Mouse (Mus musculus) liver, adult 2 months (tissue): ENCODE results near the gene Mettl24. TPM values are rescaled to one million over a fixed set of nuclear protein-coding genes. Genes with fewer than 3 reads are reported as not detected.

Source experiments
- DNase-seq: peaks from one replicate; pipeline ENCODE4 v3.0.0-alpha.2; 2011; ENCODE audit warnings: low read depth, low spot score; ENCODE audit errors: extremely low read depth
- H3K27ac ChIP-seq: fragments of 200-500 bp; replicated peaks from 2 replicates; pipeline ENCODE4 v1.5.1; 2012; ENCODE audit warnings: low read depth, mild to moderate bottlenecking, control low read depth, inconsistent platforms, low read length; ENCODE audit not compliant: insufficient read depth
- H3K27me3 ChIP-seq: fragments of 200-500 bp; 2 replicates; pipeline ENCODE4 v1.6.1; 2012; ENCODE audit warnings: mild to moderate bottlenecking, moderate library complexity, low read length, inconsistent platforms; ENCODE audit not compliant: control insufficient read depth, insufficient read depth
- H3K36me3 ChIP-seq: fragments of 200-500 bp; 2 replicates; pipeline ENCODE4 v1.6.1; 2012; ENCODE audit warnings: low read length, inconsistent platforms; ENCODE audit not compliant: control insufficient read depth, insufficient read depth
- H3K4me1 ChIP-seq: fragments of 200-500 bp; 2 replicates; pipeline ENCODE4 v1.6.1; 2011; ENCODE audit warnings: low read length; ENCODE audit not compliant: control insufficient read depth, insufficient read depth
- H3K4me3 ChIP-seq: fragments of 200-500 bp; 2 replicates; pipeline ENCODE4 v1.5.1; 2011; ENCODE audit warnings: low read depth, mild to moderate bottlenecking, control low read depth, low read length, moderate library complexity; ENCODE audit not compliant: insufficient read depth
- H3K79me2 ChIP-seq: fragments of 200-500 bp; 2 replicates; pipeline ENCODE4 v1.6.1; 2012; ENCODE audit warnings: inconsistent platforms, mild to moderate bottlenecking, low read length, moderate library complexity; ENCODE audit not compliant: control insufficient read depth, insufficient read depth
- H3K9ac ChIP-seq: fragments of 200-500 bp; 2 replicates; pipeline ENCODE4 v1.6.1; 2012; ENCODE audit warnings: low read depth, mild to moderate bottlenecking, control low read depth, inconsistent platforms, low read length
- CTCF ChIP-seq: fragments of 200-500 bp; IDR thresholded peaks from 2 replicates; pipeline ENCODE4 v1.5.1; 2011; ENCODE audit warnings: low read depth, low read length, control low read depth
- POLR2A ChIP-seq: fragments of 200-500 bp; IDR thresholded peaks from 2 replicates; pipeline ENCODE4 v1.6.1; 2011; ENCODE audit warnings: low read length, control low read depth; ENCODE audit not compliant: insufficient read depth; ENCODE audit errors: extremely low read depth
- WGBS: fragments of 180-500 bp; shearing (Covaris S2); methylation state at CpG from one replicate; pipeline ENCODE4 v1.1.7; 2018; 5-methylcytosine and 5-hydroxymethylcytosine counted together
- polyA plus RNA-seq: library from polyadenylated mRNA; depleted of rRNA; stranded (reverse); fragments of >200 nt; gene quantifications from 2 replicates; pipeline ENCODE4 v1.2.3, GENCODE M21; 2012
- total RNA-seq: library from RNA; depleted of rRNA; stranded (reverse); fragments of >200 nt; gene quantifications from 2 replicates; pipeline ENCODE4 v1.2.3, GENCODE M21; 2014

The Mettl24 gene
- total and polyA plus RNA-seq, 2 experiments = 0.09 TPM; not detected in 1

DNA sequence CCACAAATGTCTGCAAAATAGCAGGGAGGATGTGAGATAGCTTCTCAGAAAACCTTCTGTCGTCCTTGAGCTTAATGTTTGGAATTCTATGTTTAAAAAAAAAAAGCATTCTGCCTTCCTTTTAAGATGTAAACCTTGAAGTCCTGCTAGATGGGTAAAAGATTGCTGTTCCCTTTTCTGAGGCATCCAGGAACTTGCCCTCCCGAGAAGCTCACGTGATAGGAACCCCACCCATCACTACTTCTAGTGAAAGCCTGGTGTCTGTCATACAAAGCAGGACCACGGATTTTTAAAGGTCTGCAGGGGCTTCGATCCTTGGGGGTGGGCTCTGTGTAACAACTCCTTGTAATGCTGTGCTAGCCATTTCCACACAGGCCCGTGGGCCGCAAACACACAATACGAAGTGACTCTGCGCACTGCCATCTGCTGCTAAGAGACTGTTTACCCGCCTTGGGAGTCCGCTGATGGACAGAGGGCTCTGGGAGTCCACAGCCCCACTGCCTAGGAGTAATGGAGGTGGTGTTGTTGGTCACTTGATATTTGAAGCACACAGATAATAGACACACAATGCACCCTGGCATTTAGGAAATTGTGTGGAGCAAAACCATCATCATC, 43.3 kb downstream of the Mettl24 start:
- WGBS = 58% methylated on average over 11 of the region's 11 CpGs
- TF ChIP-seq CTCF (no peak), POLR2A (no peak)
- H3K9ac ChIP-seq = no peak overlapping the region
- no peaks in the 10 kb centered on the region for H3K4me1 ChIP-seq
- no peaks in the 10 kb centered on the region for H3K27me3 ChIP-seq
- H3K36me3 ChIP-seq = no peaks in the 10 kb centered on the region
- H3K27ac ChIP-seq = no peak overlapping the region
- no peak overlapping the region for H3K4me3 ChIP-seq
- H3K79me2 ChIP-seq = no peaks in the 10 kb centered on the region
- no peak for DNase-seq

DNA sequence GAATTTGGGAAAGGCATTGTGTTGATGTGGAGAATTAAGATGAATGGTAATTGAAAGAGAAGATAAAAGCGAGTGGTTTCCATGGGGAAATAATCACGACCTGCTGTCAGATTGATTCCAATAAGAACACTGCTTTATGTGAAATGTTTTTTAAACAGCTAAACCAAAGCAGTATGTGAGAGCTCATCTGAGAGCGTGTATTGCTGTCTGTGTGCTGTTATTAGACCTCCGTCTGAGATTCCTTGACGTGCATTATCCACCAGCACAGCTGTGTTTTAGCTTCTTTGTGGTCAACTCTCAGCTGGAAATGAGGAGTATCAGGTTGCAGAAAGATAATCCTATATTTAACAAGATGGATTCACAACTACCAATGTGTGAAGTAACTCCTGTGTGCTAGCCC, 43.9 kb downstream of the Mettl24 start:
- H3K4me3 ChIP-seq = no peak overlapping the region
- DNase-seq = no peak
- TF ChIP-seq POLR2A (no peak), CTCF (no peak)
- no peaks in the 10 kb centered on the region for H3K36me3 ChIP-seq
- no peaks in the 10 kb centered on the region for H3K27me3 ChIP-seq
- no peaks in the 10 kb centered on the region for H3K4me1 ChIP-seq
- H3K27ac ChIP-seq = no peak overlapping the region
- 80% methylated on average over 5 of the region's 5 CpGs for WGBS
- no peaks in the 10 kb centered on the region for H3K79me2 ChIP-seq
- H3K9ac ChIP-seq = no peak overlapping the region

DNA sequence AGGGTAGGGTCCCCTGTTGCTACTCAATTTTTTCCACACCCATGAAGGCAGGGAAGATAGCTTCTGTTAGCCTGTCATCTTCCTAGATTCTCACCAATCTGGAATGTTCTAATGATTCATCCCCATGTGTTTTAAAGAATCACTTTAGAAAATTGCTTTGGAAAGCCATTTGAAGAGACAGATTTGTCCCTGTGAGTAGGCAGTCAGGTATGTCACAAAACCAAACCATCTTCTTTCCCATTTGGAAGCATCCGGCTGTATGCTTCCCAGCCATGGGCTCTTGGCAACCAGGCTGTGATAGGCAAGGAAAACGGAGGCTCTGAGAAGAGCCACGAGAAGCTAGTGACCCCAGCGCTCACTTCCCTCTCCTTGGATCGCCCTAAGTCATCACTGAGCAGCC, 47.1 kb downstream of the Mettl24 start:
- no peak for DNase-seq
- Histone ChIP-seq H3K36me3 (no peaks in the 10 kb centered on the region), H3K9ac (no peak overlapping the region), H3K27ac (no peak overlapping the region), H3K79me2 (no peaks in the 10 kb centered on the region), H3K27me3 (no peaks in the 10 kb centered on the region), H3K4me1 (no peaks in the 10 kb centered on the region), H3K4me3 (no peak overlapping the region)
- TF ChIP-seq POLR2A (no peak), CTCF (no peak)
- WGBS = 78% methylated on average over 5 of the region's 5 CpGs

DNA sequence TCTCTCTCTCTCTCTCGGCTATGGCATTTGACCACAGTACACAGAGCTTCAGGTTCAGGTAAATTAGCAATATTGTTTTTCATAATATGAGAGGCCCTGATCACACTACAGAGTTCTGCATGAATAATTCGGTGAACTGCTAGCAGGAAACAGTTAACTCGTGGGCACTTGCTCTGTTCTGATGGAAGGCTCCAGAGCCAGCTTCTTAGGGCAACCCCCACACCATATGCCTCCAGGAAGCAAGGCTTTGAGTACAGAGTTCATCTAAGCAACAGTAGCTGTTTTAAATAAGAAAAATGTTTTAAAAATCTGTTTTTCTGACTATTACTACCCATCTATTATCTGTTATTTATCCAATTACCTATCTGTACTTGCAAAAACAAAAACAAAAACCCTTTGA, 50.2 kb downstream of the Mettl24 start:
- no peaks in the 10 kb centered on the region for H3K27me3 ChIP-seq
- no peaks in the 10 kb centered on the region for H3K79me2 ChIP-seq
- no peak for TF ChIP-seq POLR2A
- no peak for TF ChIP-seq CTCF
- H3K27ac ChIP-seq = no peak overlapping the region
- H3K4me1 ChIP-seq = no peaks in the 10 kb centered on the region
- WGBS = 67% methylated on average over 3 of the region's 3 CpGs
- no peak overlapping the region for H3K4me3 ChIP-seq
- no peaks in the 10 kb centered on the region for H3K36me3 ChIP-seq
- DNase-seq = no peak
- no peak overlapping the region for H3K9ac ChIP-seq

DNA sequence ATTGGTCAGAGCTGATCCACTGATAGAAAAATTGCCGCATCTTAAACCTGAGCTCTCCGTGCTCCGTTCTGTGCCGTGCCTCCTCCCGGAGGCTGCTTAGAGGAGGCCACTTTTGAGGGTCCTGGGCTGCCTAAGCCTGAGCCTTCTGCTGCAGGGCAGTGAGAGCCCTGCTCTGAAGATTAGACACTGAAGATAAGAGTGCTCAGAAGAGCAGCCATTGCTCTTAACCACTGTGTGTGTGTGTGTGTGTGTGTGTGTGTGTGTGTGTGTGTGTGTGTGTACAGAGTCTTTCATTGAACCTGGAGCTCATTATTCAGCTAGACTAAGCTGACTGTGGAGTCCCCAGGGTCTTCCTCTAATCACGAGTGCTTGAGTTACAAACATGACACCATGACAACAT, 53.1 kb downstream of the Mettl24 start:
- no peaks in the 10 kb centered on the region for H3K4me1 ChIP-seq

DNA sequence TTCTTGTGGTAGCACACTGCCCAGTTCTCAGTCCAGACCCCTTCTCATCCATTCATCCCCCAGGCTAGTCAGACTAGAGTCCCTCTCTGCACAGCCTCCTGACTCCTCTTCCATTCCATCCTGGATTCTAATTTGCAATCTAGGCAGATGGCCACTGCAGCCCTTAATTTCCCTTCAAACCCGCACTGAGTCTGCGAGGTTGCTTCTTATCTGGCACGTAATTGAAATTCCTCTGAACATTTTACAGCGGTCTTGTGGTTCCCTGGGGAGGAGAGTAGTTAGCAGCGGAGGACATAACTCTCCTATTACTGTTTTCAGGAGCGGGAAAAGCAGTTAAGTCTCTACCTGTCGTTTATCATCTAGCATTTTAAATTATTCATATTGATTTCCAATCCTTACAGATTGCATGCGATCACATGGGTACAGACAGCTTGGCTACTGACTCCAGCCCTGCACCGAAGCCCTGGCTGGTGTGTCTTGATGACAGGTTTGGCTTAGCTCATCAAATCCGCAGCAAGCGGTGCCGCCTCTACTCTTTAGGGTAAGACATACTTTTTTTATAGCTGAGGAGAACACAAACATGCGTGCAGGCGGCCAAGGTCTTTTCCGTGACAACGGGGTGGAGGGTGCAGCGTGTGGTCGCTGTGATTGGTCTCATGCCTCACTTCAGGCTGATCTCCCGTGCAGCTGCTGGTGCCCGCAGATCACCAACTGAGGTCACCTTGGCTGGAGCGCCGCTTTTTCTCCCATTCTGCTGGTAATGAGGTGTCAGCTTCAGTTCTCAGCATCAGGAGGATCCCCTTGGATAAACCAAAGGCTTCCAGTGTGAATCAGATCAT, 54.4 kb downstream of the Mettl24 start:
- H3K79me2 ChIP-seq = no peaks in the 10 kb centered on the region
- no peak overlapping the region for H3K4me3 ChIP-seq
- WGBS = 73% methylated on average over 22 of the region's 22 CpGs
- no peak for DNase-seq
- no peaks in the 10 kb centered on the region for H3K4me1 ChIP-seq
- no peak overlapping the region for H3K9ac ChIP-seq
- H3K27ac ChIP-seq = no peak overlapping the region
- no peaks in the 10 kb centered on the region for H3K27me3 ChIP-seq
- TF ChIP-seq POLR2A (no peak), CTCF (no peak)
- no peaks in the 10 kb centered on the region for H3K36me3 ChIP-seq

More for the DNA sequence above, 53.1 kb downstream of the Mettl24 start:
- H3K9ac ChIP-seq = no peak overlapping the region
- no peak overlapping the region for H3K27ac ChIP-seq
- no peaks in the 10 kb centered on the region for H3K79me2 ChIP-seq
- TF ChIP-seq POLR2A (no peak), CTCF (no peak)
- H3K36me3 ChIP-seq = no peaks in the 10 kb centered on the region
- H3K4me3 ChIP-seq = no peak overlapping the region
- WGBS = 79% methylated on average over 6 of the region's 6 CpGs
- no peak for DNase-seq
- H3K27me3 ChIP-seq = no peaks in the 10 kb centered on the region
